Mouse (Mus musculus): ENCODE data around the gene Rxrb. TPM values are rescaled to one million over a fixed set of nuclear protein-coding genes. Genes with fewer than 3 reads are reported as not detected.
A peak's percentile ranks its signal among the peaks of the same experiment; 100 is the strongest.

Gene Rxrb
- polyA plus RNA-seq, 1 experiment from 2014 or later, result 14.9 TPM

- Histone ChIP-seq H3K27me3 (ENCODE audit: control insufficient read depth, insufficient read depth, low read length) (no peaks in the 10 kb centered on the region), H3K4me1 (ENCODE audit: control insufficient read depth, insufficient read depth, low read length) (peaks cover 13% of the 10 kb centered on the region; the same call in 1 of the 2 replicates), H3K9ac (replicated peaks; ENCODE audit: low read length) (peak overlapping the region; percentile 93), H3K4me2 (ENCODE audit: low read depth, low read length) (peak overlapping the region; percentile 87), H3K4me3 (ENCODE audit: low read depth, low read length) (peak overlapping the region; percentile 93), H3K27ac (replicated peaks; ENCODE audit: low read depth, low read length) (peak overlapping the region; percentile 91), H3K9me3 (replicated peaks; ENCODE audit: control insufficient read depth, low read length) (no peaks in the 10 kb centered on the region), H3K36me3 (replicated peaks; ENCODE audit: control insufficient read depth, insufficient read depth, low read depth, low read length) (peaks cover 11% of the 10 kb centered on the region)
- WGBS, result under 1% methylated on average over 39 of the region's 48 CpGs
- DNase-seq (ENCODE audit: low spot score) (peak; percentile 55), ATAC-seq (replicated peaks; ENCODE audit: insufficient number of reproducible peaks, low FRiP score, low TSS enrichment, low read depth) (no peak)
Measured at GRCm38 (mm10) chr17:34032174-34032632, 591 bp downstream of the Rxrb start.

DNA sequence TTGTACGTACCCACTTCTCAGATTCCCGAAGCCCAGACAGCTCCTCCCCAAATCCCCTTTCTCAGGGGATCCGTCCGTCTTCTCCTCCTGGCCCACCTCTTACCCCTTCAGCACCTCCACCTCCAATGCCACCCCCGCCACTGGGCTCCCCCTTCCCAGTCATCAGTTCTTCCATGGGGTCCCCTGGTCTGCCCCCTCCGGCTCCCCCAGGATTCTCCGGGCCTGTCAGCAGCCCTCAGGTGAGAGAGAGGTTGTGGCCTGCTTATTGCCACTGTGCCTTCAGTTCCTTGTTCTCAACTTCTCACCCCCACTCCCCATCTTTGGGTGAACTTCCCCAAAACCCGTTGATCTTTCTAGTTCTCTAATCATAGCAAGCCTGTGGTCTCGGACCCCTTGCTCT, 1.2 kb downstream of the Rxrb start:
- peak overlapping the region; percentile 87 for H3K4me2 ChIP-seq (ENCODE audit: low read depth, low read length)
- peak overlapping the region; percentile 93 for H3K9ac ChIP-seq (replicated peaks; ENCODE audit: low read length)
- DNase-seq (ENCODE audit: low spot score) (no peak), ATAC-seq (replicated peaks; ENCODE audit: insufficient number of reproducible peaks, low FRiP score, low TSS enrichment, low read depth) (no peak)
- H3K27me3 ChIP-seq (ENCODE audit: control insufficient read depth, insufficient read depth, low read length), result no peaks in the 10 kb centered on the region
- H3K4me1 ChIP-seq (ENCODE audit: control insufficient read depth, insufficient read depth, low read length), result peaks cover 12% of the 10 kb centered on the region; the same call in 1 of the 2 replicates
- WGBS, result 53% methylated on average over 9 of the region's 9 CpGs
- H3K4me3 ChIP-seq (ENCODE audit: low read depth, low read length), result peak overlapping the region; percentile 93
- H3K9me3 ChIP-seq (replicated peaks; ENCODE audit: control insufficient read depth, low read length), result no peaks in the 10 kb centered on the region
- H3K27ac ChIP-seq (replicated peaks; ENCODE audit: low read depth, low read length), result no peak overlapping the region
- peaks cover 13% of the 10 kb centered on the region for H3K36me3 ChIP-seq (replicated peaks; ENCODE audit: control insufficient read depth, insufficient read depth, low read depth, low read length)

GRCm38 (mm10) chr17:34033441-34033840, 1.8 kb downstream of the Rxrb start:
- DNase-seq (ENCODE audit: low spot score) (no peak), ATAC-seq (replicated peaks; ENCODE audit: insufficient number of reproducible peaks, low FRiP score, low TSS enrichment, low read depth) (no peak)
- no peaks in the 10 kb centered on the region for H3K27me3 ChIP-seq (ENCODE audit: control insufficient read depth, insufficient read depth, low read length)
- H3K4me3 ChIP-seq (ENCODE audit: low read depth, low read length), result no peak overlapping the region
- no peak overlapping the region for H3K27ac ChIP-seq (replicated peaks; ENCODE audit: low read depth, low read length)
- H3K9me3 ChIP-seq (replicated peaks; ENCODE audit: control insufficient read depth, low read length), result no peaks in the 10 kb centered on the region
- H3K9ac ChIP-seq (replicated peaks; ENCODE audit: low read length), result no peak overlapping the region
- WGBS, result 92% methylated on average over 9 of the region's 9 CpGs
- H3K4me2 ChIP-seq (ENCODE audit: low read depth, low read length), result no peak overlapping the region
- peaks cover 10% of the 10 kb centered on the region; the same call in 1 of the 2 replicates for H3K4me1 ChIP-seq (ENCODE audit: control insufficient read depth, insufficient read depth, low read length)
- peaks cover 13% of the 10 kb centered on the region for H3K36me3 ChIP-seq (replicated peaks; ENCODE audit: control insufficient read depth, insufficient read depth, low read depth, low read length)

GRCm38 (mm10) chr17:34034064-34034463, 2.5 kb downstream of the Rxrb start:
- Histone ChIP-seq H3K4me3 (ENCODE audit: low read depth, low read length) (no peak overlapping the region), H3K27ac (replicated peaks; ENCODE audit: low read depth, low read length) (no peak overlapping the region), H3K27me3 (ENCODE audit: control insufficient read depth, insufficient read depth, low read length) (no peaks in the 10 kb centered on the region), H3K4me1 (ENCODE audit: control insufficient read depth, insufficient read depth, low read length) (peaks cover 5% of the 10 kb centered on the region; the same call in 1 of the 2 replicates), H3K36me3 (replicated peaks; ENCODE audit: control insufficient read depth, insufficient read depth, low read depth, low read length) (peaks cover 7% of the 10 kb centered on the region), H3K4me2 (ENCODE audit: low read depth, low read length) (no peak overlapping the region), H3K9ac (replicated peaks; ENCODE audit: low read length) (no peak overlapping the region), H3K9me3 (replicated peaks; ENCODE audit: control insufficient read depth, low read length) (no peaks in the 10 kb centered on the region)
- DNase-seq (ENCODE audit: low spot score) (peak; percentile 72), ATAC-seq (replicated peaks; ENCODE audit: insufficient number of reproducible peaks, low FRiP score, low TSS enrichment, low read depth) (no peak)
- 75% methylated on average over 10 of the region's 10 CpGs for WGBS

GRCm38 (mm10) chr17:34035517-34035916, 3.9 kb downstream of the Rxrb start:
- WGBS, result 86% methylated on average over 9 of the region's 9 CpGs
- Histone ChIP-seq H3K9me3 (replicated peaks; ENCODE audit: control insufficient read depth, low read length) (no peaks in the 10 kb centered on the region), H3K4me1 (ENCODE audit: control insufficient read depth, insufficient read depth, low read length) (peaks cover 5% of the 10 kb centered on the region; the same call in 1 of the 2 replicates), H3K36me3 (replicated peaks; ENCODE audit: control insufficient read depth, insufficient read depth, low read depth, low read length) (peaks cover 2% of the 10 kb centered on the region; the same call in 1 of the 2 replicates), H3K9ac (replicated peaks; ENCODE audit: low read length) (no peak overlapping the region), H3K27ac (replicated peaks; ENCODE audit: low read depth, low read length) (no peak overlapping the region), H3K27me3 (ENCODE audit: control insufficient read depth, insufficient read depth, low read length) (peaks cover 2% of the 10 kb centered on the region; the same call in 1 of the 2 replicates), H3K4me2 (ENCODE audit: low read depth, low read length) (no peak overlapping the region), H3K4me3 (ENCODE audit: low read depth, low read length) (no peak overlapping the region)
- ATAC-seq (replicated peaks; ENCODE audit: insufficient number of reproducible peaks, low FRiP score, low TSS enrichment, low read depth), result no peak
- DNase-seq (ENCODE audit: low spot score), result no peak

- Histone ChIP-seq H3K36me3 (replicated peaks; ENCODE audit: control insufficient read depth, insufficient read depth, low read depth, low read length) (peaks cover 2% of the 10 kb centered on the region; the same call in 1 of the 2 replicates), H3K4me2 (ENCODE audit: low read depth, low read length) (no peak overlapping the region), H3K4me1 (ENCODE audit: control insufficient read depth, insufficient read depth, low read length) (peaks cover 5% of the 10 kb centered on the region), H3K9me3 (replicated peaks; ENCODE audit: control insufficient read depth, low read length) (no peaks in the 10 kb centered on the region), H3K9ac (replicated peaks; ENCODE audit: low read length) (no peak overlapping the region), H3K4me3 (ENCODE audit: low read depth, low read length) (no peak overlapping the region), H3K27ac (replicated peaks; ENCODE audit: low read depth, low read length) (no peak overlapping the region), H3K27me3 (ENCODE audit: control insufficient read depth, insufficient read depth, low read length) (peaks cover 2% of the 10 kb centered on the region; the same call in 1 of the 2 replicates)
- DNase-seq (ENCODE audit: low spot score), result no peak
- no peak for ATAC-seq (replicated peaks; ENCODE audit: insufficient number of reproducible peaks, low FRiP score, low TSS enrichment, low read depth)
- 83% methylated on average over 10 of the region's 10 CpGs for WGBS
Measured at GRCm38 (mm10) chr17:34036647-34037046, 5.0 kb downstream of the Rxrb start.

- H3K4me1 ChIP-seq (ENCODE audit: control insufficient read depth, insufficient read depth, low read length), result peaks cover 5% of the 10 kb centered on the region
- H3K4me2 ChIP-seq (ENCODE audit: low read depth, low read length), result no peak overlapping the region
- no peaks in the 10 kb centered on the region for H3K9me3 ChIP-seq (replicated peaks; ENCODE audit: control insufficient read depth, low read length)
- ATAC-seq (replicated peaks; ENCODE audit: insufficient number of reproducible peaks, low FRiP score, low TSS enrichment, low read depth), result no peak
- H3K27ac ChIP-seq (replicated peaks; ENCODE audit: low read depth, low read length), result no peak overlapping the region
- DNase-seq (ENCODE audit: low spot score), result no peak
- 94% methylated on average over 7 of the region's 7 CpGs for WGBS
- peaks cover 2% of the 10 kb centered on the region; the same call in 1 of the 2 replicates for H3K27me3 ChIP-seq (ENCODE audit: control insufficient read depth, insufficient read depth, low read length)
- H3K36me3 ChIP-seq (replicated peaks; ENCODE audit: control insufficient read depth, insufficient read depth, low read depth, low read length), result peaks cover 2% of the 10 kb centered on the region; the same call in 1 of the 2 replicates
- H3K4me3 ChIP-seq (ENCODE audit: low read depth, low read length), result no peak overlapping the region
- no peak overlapping the region for H3K9ac ChIP-seq (replicated peaks; ENCODE audit: low read length)
Measured at GRCm38 (mm10) chr17:34037241-34037640, 5.6 kb downstream of the Rxrb start.

DNA sequence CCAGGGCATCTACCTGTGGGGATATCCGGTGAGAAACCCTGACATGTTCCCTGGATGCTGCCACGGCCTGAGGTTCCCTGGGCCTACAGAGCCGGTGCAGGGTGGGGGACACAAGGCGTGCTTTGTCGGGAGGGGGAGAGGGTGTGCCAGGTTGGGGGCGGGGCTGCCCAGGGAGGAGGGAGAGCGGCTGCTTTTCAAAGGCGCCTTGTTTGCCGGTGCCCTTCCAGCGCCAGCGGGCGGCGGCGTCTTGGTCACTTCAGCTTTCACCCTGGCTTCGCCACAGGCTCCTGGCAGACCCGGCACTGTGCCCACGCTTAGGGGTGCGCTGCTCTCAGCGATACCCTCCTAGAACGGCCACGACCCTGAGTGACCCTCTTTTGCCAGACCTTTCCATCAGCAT, 6.8 kb downstream of the Rxrb start:
- ATAC-seq (replicated peaks; ENCODE audit: insufficient number of reproducible peaks, low FRiP score, low TSS enrichment, low read depth), result no peak

More for the DNA sequence above, 6.8 kb downstream of the Rxrb start:
- Histone ChIP-seq H3K9ac (replicated peaks; ENCODE audit: low read length) (peak overlapping the region; percentile 26), H3K27me3 (ENCODE audit: control insufficient read depth, insufficient read depth, low read length) (peaks cover 2% of the 10 kb centered on the region; the same call in 1 of the 2 replicates), H3K4me1 (ENCODE audit: control insufficient read depth, insufficient read depth, low read length) (peaks cover 5% of the 10 kb centered on the region), H3K4me3 (ENCODE audit: low read depth, low read length) (no peak overlapping the region), H3K4me2 (ENCODE audit: low read depth, low read length) (peak overlapping the region; percentile 14), H3K36me3 (replicated peaks; ENCODE audit: control insufficient read depth, insufficient read depth, low read depth, low read length) (peaks cover 2% of the 10 kb centered on the region; the same call in 1 of the 2 replicates), H3K27ac (replicated peaks; ENCODE audit: low read depth, low read length) (no peak overlapping the region), H3K9me3 (replicated peaks; ENCODE audit: control insufficient read depth, low read length) (no peaks in the 10 kb centered on the region)
- peak; percentile 19 for DNase-seq (ENCODE audit: low spot score)
- WGBS, result 10% methylated on average over 19 of the region's 21 CpGs

All from embryonic facial prominence, embryonic 11.5 days (tissue).